Mouse (Mus musculus) layer of hippocampus, adult 2 months (tissue): ENCODE results near the gene Hpca. TPM values are rescaled to one million over a fixed set of nuclear protein-coding genes. Genes with fewer than 3 reads are reported as not detected.

Experiments used
- DNase-seq, 2 experiments: peaks; one replicate each; pipeline ENCODE4 v3.0.0; 2022; ENCODE audit warnings: low spot score in 2 of 2
- H3K27ac ChIP-seq: fragments of 200-600 bp; 2 replicates; pipeline ENCODE4 v1.8.1; 2022
- H3K4me3 ChIP-seq: fragments of 200-600 bp; 2 replicates; pipeline ENCODE4 v1.8.1; 2022; ENCODE audit warnings: mild to moderate bottlenecking
- CTCF ChIP-seq: fragments of 200-600 bp; conservative IDR thresholded peaks from 2 replicates; pipeline ENCODE4 v1.8.1; 2022; ENCODE audit warnings: antibody characterized with exemption, mild to moderate bottlenecking, moderate library complexity
- total RNA-seq, 2 experiments: library from RNA; stranded (reverse); gene quantifications; 2 replicates each; pipeline ENCODE4 v1.2.3; 2021

Gene Hpca
- total RNA-seq, 2 experiments from 2014 or later: 2,418 to 2,601 TPM

DNA sequence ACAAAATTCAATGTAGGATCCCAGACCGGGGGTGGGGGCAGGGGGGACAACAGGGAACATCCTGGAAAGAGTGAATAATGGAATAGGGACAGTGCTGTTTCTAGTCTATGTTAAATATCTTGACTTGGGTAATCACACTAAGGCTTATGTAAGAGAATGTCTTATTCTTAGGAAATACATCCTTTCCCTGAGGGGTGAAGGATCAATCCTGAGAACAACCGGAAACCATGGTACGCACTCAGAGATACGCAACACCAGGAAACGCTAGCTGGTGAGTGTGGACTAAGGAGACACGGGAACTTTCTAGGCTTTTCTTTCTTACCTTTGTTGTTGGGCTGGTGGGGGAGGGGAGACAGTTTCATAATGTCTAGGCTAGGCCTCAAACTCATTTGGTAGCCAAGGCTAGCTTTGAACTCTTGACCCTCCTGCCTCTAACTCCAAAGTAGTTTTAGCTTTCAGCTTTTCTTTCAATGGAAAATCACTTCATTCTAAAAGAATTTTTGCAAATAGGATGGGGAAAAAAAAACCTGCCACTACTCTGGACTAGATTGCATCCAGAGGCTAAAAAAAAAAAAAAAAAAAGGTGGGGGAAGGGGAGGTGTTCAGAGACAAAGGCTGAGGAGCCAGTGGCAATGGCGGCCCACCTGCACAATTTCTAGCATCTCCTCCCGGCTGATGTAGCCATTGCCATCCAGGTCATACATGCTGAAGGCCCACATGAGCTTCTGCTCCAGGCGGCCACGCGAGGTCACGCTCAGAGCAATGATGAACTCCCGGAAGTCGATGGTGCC lies 3.9 kb downstream of the Hpca start:
- peak overlapping the region; percentile 84 for H3K4me3 ChIP-seq
- no peak for TF ChIP-seq CTCF

DNA sequence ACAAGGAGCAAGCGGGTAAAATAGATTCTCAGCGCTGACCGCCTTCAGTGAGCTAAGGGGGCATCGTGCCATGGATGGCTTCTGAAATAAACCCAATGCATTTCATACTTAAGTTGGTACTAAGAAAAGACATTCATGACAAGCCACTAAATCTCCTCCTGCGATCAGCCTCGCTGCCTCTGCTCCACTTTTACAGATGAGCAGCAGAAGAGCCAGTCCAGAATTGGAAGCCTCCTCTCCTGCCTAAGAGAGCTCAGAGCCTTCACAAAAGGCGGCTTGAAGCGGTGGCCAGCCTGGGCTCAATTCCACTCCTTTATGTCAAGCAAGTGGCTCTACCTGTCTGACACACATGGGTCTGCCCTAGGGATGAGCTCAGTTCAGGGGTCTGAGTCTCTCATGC lies 5.1 kb downstream of the Hpca start:
- TF ChIP-seq CTCF: no peak
- Histone ChIP-seq H3K4me3 (peak overlapping the region; percentile 84), H3K27ac (peak overlapping the region; percentile 94; the same call in 1 of the 2 replicates)
- no peak for DNase-seq

More for the DNA sequence above, 3.9 kb downstream of the Hpca start:
- H3K27ac ChIP-seq: peak overlapping the region; percentile 94; the same call in 1 of the 2 replicates
- no peak for DNase-seq

GRCm38 (mm10) chr4:129113083-129113988 lies 8.5 kb downstream of the Hpca start:
- Histone ChIP-seq H3K27ac (peak overlapping the region; percentile 65), H3K4me3 (no peak overlapping the region; the same call in 1 of the 2 replicates)
- TF ChIP-seq CTCF: peak; percentile 100
- DNase-seq: peak; percentile 90 to 92

GRCm38 (mm10) chr4:129112231-129112630 lies 9.6 kb downstream of the Hpca start:
- Histone ChIP-seq H3K27ac (peak overlapping the region; percentile 74), H3K4me3 (no peak overlapping the region)
- no peak for TF ChIP-seq CTCF
- no peak for DNase-seq

DNA sequence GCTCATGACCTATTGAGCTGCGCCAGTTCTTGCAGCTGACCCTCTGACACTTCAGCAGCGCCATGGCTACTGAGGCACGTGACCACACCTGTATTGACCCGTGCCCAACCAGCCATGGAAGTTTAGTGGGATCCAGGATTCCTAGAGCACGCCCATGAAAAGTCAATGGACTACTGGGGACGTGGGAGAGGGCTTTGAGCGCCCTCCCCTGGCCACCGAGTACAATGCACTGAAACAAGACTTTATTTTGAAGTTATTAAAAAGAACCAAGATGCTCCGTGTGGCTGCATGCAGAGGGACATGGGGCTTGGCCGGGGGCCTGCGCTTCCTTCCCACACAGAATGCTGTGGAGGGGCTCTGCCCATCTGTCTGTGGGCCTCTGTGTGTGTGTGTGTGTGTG lies 10.5 kb downstream of the Hpca start:
- Histone ChIP-seq H3K4me3 (no peak overlapping the region), H3K27ac (no peak overlapping the region)
- peak; percentile 76 for TF ChIP-seq CTCF
- no peak for DNase-seq

- DNase-seq: peak in 1 of 2 experiments; percentile 12
- TF ChIP-seq CTCF: no peak
- Histone ChIP-seq H3K27ac (no peak overlapping the region), H3K4me3 (no peak overlapping the region)
These were observed 11.0 kb downstream of the Hpca start for GRCm38 (mm10) chr4:129110804-129111203.

DNA sequence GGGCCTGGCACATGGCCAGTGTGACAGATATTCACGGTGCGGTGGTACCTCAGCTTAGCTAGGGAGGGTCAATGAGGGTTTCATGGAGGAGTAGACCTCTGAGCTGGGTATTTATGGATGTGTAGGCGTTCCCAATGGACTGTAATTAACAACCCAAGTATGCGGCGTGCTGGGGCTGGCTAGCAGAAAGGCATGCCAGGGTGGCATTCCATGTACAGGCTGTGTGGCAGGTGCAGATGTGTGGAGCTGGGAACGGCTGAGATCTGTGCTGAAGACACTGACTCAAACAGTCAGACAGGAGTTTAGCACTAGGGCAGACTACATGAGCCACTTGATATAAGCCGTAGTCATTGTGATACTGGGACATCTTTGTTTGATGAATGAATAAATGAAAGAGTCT lies 13.2 kb downstream of the Hpca start:
- no peak overlapping the region for H3K4me3 ChIP-seq
- no peak for DNase-seq
- H3K27ac ChIP-seq: no peak overlapping the region
- no peak for TF ChIP-seq CTCF

DNA sequence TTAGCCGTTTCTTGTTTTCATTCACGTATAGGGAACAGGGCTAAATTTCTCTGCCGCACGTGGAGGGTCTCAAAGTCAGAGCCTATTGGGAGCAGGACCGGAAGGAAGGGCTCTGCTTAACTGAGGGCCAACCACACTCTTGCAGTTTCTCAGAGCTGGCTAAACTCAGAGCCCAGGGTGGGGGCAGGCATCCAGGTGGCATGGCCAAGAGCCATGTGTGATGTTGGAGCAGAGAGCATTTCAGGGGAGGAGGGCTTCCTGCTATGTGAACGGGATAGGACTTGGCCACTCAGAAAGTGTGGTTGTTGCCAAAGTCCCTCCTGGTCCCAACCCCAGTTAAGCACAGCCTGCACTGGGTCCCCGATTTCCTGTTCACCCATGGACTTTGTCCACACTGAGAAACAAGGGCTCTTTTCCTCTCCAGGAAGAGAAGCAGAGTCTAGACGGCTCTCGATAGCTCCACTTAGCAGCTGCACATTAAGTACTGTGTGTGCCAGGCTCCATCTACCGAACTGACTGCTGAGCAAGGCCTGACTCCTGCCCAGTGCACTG lies 14.4 kb downstream of the Hpca start:
- no peak for TF ChIP-seq CTCF
- H3K4me3 ChIP-seq: no peak overlapping the region
- no peak for DNase-seq
- no peak overlapping the region for H3K27ac ChIP-seq

- no peak for DNase-seq
- no peak overlapping the region for H3K27ac ChIP-seq
- TF ChIP-seq CTCF: no peak
- H3K4me3 ChIP-seq: no peak overlapping the region
These were observed 15.8 kb downstream of the Hpca start for GRCm38 (mm10) chr4:129106073-129106472.

- Histone ChIP-seq H3K4me3 (no peak within 1 kb of the TSS), H3K27ac (no peak within 1 kb of the TSS)
- DNase-seq: no peak
- TF ChIP-seq CTCF: no peak
These were observed 16.5 kb downstream of the Hpca start, which contains the start of gene Tmem54 for GRCm38 (mm10) chr4:129105356-129105755. Gene Tmem54, plus strand, starts transcription at chr4:129105548.

GRCm38 (mm10) chr4:129102133-129102829 lies 19.6 kb downstream of the Hpca start:
- H3K4me3 ChIP-seq: no peak overlapping the region
- no peak overlapping the region for H3K27ac ChIP-seq
- no peak for DNase-seq
- no peak for TF ChIP-seq CTCF

DNA sequence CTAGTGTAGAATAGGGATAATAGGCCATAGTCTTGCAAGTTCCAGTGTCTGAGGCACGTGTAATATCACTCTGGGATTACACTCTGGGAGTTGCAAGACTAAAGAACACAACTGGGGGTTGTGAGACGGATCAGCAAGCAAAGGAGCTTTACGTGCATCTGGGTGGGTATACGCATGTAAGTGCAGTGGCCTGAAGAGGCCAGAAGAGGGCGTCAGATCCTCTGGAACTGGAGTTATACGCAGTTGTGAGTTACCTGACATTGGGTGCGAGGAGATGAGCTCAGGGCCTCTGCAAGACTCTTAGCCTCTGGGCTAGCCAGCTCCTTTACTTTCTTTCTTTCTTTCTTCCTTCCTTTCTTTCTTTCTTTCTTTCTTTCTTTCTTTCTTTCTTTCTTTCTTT lies 24.8 kb downstream of the Hpca start:
- DNase-seq: no peak
- peak; percentile 32 for TF ChIP-seq CTCF
- Histone ChIP-seq H3K27ac (no peak overlapping the region), H3K4me3 (no peak overlapping the region)
